Mouse (Mus musculus): Measurements from ENCODE around the gene Dchs1.
"Not testable (repeated sequence)": the region's sequence is repeated elsewhere in the genome, so short reads cannot be mapped to it uniquely, and the experiment has no call there.

Gene Dchs1

DNA sequence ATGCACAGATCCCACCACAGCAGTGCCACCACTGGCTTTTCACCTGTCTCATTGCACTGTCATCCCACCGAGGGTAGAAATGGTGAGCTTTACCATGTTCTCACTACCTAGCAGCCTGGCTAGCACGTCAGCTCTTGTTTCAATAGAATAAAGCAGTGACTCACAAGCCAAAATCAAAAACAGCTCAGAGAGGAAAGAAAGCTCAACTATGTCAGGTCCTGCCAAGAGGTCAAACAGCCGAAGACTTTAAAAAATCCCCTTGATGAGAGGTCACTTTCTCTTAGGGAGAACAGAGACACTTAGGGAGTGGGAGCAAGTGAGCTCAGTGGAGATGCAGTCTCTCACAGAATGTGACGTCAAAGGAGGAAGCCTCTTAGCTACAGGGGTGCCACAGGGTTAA lies 3.6 kb downstream of the Dchs1 start:
- no peak for DNase-seq (ENCODE audit: low spot score)

DNA sequence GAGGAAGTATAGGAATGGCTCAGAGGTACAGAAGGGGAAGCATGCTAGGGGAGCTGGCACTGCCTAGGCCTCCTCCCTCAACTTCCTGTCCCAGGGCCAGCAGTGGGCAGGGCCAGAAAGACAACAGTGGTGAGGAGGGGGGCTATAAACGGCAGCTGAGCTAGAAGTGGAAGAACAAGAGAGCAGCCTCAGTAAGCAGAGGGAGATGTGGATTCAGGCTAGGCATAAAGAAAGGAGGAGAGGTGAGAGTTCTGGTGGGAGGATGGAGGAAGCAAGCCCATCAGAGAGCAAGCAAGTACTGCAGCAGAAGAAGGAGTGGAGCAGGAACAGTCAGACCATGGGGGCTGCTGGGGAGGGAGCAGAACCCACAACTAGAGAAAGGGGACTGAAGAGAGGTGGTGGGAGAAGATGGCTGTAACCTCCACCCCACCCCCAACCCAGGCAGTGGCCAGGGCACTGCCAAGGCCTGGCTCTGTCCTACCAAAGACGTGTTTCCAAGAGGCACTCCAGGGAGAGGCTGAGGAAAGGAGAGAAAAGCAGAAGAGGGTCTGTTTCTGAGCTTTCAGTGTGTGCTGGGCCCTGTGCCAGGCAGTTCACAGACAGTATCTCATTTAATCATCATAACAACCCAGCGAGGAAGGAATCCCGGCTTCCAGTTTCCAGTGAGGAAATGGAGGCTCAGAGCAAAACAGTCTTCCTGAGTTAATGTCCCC lies 8.7 kb downstream of the Dchs1 start:
- peak; percentile 54 for DNase-seq (ENCODE audit: low spot score)

- peak; percentile 48 for DNase-seq (ENCODE audit: low spot score)
These were observed 9.5 kb downstream of the Dchs1 start for GRCm38 (mm10) chr7:105777797-105778552.

DNA sequence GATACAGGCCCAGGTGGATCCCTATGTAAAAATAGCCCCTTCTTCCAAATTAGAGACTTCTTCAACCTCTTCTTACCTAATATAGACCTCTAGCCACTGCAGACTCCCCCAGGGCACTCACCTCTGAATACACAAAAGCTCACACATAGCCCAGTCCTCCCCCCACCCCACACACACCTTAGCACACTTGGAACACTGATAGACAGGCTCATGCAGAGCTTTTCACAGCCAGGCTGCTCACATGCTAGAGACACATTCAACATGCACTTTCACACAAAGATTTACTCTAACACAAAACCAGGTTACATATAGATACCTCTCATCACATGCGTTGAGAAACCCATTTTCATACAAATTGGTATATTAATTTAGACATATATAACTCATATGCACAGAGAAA lies 10.1 kb downstream of the Dchs1 start:
- no peak for DNase-seq (ENCODE audit: low spot score)

- no peak for DNase-seq (ENCODE audit: low spot score)
These were observed 11.4 kb downstream of the Dchs1 start for GRCm38 (mm10) chr7:105776026-105776425.

DNA sequence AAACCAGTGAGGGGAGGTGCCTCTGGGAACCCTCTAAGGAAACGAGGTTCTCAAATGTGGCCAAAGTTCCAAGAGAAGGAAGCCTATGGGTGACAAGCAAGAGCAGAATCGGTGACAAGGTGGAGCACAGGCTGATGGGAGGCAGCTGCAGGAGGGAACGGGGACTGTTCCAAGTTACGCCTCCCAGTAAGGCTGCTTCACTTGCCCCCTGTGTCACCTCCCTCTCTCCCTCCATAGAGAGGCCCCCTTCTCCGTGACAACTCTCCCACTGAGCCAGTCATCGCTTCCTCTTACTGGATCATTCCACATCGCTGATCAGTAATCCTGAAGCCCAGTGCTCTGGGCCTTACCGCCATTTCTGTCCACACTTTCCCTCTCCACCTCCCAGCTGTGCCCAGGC lies 12.8 kb downstream of the Dchs1 start:
- no peak for DNase-seq (ENCODE audit: low spot score)

GRCm38 (mm10) chr7:105773041-105773440 lies 14.4 kb downstream of the Dchs1 start:
- DNase-seq (ENCODE audit: low spot score), result no peak

DNA sequence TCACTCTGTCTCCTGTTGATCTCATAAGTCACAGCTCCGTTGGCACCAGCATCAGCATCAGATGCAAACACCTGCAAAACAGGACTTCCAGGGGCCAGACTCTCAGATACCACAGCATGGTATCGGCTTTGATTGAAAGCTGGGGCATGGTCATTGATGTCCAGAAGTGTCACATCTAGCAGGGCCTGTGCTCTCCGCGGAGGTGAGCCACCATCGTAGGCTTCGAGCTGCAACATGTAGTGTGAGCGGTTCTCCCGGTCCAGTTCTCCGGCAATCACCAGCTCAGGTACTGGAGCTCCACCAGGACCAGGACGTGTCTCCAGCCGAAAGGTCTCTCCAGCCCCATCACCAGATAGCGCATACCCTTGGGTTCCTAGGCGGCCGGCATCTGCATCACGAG lies 15.1 kb downstream of the Dchs1 start:
- DNase-seq (ENCODE audit: low spot score), result no peak

GRCm38 (mm10) chr7:105769959-105770358 lies 17.5 kb downstream of the Dchs1 start:
- DNase-seq (ENCODE audit: low spot score), result no peak

GRCm38 (mm10) chr7:105767729-105768165 lies 19.7 kb downstream of the Dchs1 start:
- DNase-seq (ENCODE audit: low spot score), result no peak

DNA sequence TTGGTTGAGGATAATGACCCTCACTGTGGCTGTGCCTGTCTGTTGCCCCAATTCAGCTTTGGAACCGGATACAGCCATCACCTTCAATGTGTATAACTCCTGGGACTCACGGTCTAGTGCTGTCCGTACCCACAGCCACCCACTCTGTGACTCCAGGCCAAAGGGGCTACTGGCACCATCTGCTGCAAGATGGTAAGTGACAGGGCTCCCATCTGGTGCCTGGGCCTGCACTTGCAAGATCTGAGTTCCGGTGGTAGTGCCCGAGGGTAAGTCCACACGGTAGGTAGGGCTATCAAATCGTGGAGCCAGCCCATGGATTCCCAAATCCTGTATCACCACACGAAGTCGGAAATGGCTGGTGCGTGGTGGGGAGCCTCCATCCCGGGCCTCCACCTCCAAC lies 23.1 kb downstream of the Dchs1 start:
- DNase-seq (ENCODE audit: low spot score), result no peak

DNA sequence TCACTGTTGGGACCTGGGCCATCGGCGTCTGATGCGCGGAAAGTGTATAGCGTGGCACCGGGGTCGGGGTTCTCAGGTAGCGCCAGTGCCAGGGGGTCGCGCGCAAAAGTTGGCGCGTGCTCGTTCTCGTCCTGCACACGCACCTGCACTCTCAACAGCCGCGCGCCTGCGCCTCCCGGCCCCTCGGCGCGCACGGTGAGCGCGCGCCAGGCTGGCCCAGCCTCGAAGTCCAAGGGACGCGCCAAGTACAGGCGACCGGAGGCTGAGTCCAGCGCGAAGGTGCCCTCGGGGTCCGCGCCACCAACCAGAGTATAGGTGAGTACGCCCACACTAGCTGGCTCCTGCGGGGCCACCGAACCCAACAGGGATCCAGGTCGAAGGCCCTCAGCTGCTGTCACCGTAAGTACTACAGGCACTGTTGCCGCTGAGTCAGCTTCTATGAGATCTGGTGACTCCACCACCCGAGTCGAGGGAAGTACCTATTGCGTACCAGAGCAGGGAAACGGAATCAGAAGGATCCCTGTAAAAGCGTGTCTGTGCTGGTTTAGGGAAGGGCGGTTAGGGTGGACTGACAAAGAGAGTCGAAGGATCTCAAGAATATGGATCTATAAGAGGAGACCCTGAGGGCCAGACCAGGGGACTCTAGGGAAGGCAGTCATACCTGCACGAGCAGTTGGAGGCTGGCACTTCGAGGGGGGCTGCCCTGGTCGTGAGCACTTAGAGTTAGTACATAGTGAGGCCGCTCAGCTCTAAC lies 24.8 kb downstream of the Dchs1 start:
- DNase-seq (ENCODE audit: low spot score), result no peak

GRCm38 (mm10) chr7:105761813-105762484 lies 25.5 kb downstream of the Dchs1 start:
- no peak for DNase-seq (ENCODE audit: low spot score)

GRCm38 (mm10) chr7:105753281-105753680 lies 34.2 kb downstream of the Dchs1 start:
- no peak for DNase-seq (ENCODE audit: low spot score)

GRCm38 (mm10) chr7:105752716-105753115 lies 34.7 kb downstream of the Dchs1 start:
- DNase-seq (ENCODE audit: low spot score), result no peak

DNA sequence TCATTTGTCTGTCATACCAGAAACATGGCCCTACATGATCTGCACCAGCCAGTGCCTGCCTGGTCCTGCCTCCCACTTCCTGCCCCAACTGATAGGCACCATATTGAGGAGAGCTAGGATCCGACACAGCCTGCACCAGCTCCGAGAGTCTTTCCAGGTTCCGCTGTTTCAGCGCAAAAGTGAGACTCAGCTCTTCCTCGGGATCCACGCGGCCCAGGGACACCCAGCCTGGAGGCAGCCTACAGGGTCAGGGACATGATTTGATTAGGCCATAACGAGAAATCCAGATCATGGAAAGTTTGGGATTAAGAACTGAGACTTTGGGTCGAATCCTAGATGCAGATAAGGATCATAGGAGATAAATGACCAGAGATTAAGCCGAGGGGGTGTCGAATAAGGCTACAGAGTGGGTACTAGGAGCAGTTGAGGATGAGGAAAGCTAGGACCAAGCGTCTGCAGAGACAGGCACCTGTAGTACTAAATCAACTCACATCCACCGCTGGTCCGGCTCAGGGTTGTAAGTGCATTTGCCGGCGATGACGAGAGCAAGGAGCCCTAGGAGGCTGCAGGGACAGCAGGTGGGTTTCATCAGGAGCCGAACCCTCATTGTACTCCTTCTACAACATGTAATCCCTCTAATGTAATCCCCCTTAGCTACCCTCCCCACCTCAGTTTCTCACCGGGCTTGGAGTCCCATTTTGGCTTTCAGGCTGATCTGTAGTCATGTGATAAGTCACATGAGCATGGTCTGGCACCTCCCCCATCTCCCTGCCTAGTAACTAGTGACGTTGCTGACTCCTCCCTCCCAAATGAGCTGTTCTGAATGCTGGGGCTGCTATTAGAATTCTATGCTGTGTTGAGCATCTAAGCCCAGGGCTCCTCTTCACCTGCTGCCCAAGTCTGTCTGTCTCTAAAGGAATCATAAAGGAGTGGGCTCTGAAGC lies 35.7 kb downstream of the Dchs1 start, which contains the start of gene Tpp1:
TSS of gene Tpp1 (minus strand) at position 745 of the 943 bp plus-strand sequence.
- peak; percentile 92 for DNase-seq (ENCODE audit: low spot score)

DNA sequence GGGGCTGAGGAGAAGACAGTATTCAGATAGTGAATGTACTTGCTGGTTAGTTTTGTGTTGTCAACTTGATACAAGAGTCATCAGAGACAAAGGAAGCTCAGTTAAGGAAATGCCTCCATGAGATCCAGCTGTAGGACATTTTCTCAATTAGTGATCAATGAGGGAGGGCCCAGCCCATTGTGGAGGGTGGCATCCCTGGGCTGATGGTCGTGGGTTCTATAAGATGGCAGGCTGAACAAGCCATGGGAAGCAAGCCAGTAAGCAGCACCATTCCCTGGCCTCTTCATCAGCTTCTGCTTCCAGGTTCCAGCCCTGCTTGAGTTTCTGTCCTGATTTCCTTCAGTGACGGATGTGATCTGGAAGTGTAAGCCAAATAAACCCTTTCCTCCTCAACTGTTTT lies 39.7 kb downstream of the Dchs1 start:
- DNase-seq (ENCODE audit: low spot score), result no peak

- DNase-seq (ENCODE audit: low spot score), result peak; percentile 86
These were observed 43.4 kb downstream of the Dchs1 start, which contains the start of gene Taf10 for GRCm38 (mm10) chr7:105743926-105744590. Gene Taf10 (minus strand): TSS chr7:105744361.

- DNase-seq (ENCODE audit: low spot score), result not testable (repeated sequence)
These were observed 44.1 kb downstream of the Dchs1 start for GRCm38 (mm10) chr7:105743246-105743925.

Measured in testis, postnatal 10 days (tissue).